Mouse (Mus musculus): ENCODE data around the gene Elmo1. TPM values are rescaled to one million over a fixed set of nuclear protein-coding genes. Genes with fewer than 3 reads are reported as not detected.

Elmo1 gene
- total and polyA plus RNA-seq, 3 experiments, result 5.2 to 7.6 TPM; not detected in 1

DNA sequence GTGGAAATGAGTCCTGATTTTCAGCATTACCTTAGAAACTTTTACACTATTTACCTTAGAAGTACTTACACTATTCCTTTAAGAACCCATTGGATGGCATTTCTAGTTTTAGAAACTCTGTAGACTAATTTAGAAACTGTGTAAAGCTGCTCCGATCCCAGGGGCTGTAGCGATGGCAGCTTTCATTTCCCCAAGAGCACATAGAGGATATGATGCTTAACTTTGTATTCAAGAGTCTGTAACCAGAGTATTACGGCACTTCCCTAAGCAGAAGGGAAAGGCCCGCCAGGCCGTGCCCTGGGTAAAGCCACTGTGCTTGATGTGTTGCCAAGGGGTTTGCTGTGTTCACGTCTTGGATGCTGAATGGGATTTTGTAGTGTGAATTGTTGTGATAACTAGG, 222.9 kb downstream of the Elmo1 start:
- Histone ChIP-seq H3K9ac (ENCODE audit: control insufficient read depth, low read depth, low read length, poor library complexity, severe bottlenecking) (no peak overlapping the region), H3K27me3 (ENCODE audit: control insufficient read depth in 1 of 2, insufficient read depth in 2 of 2, low read length in 2 of 2) (no peaks in the 10 kb centered on the region), H3K36me3 (ENCODE audit: control insufficient read depth in 1 of 2, insufficient read depth in 2 of 2, low read length in 2 of 2) (no peaks in the 10 kb centered on the region), H3K27ac (ENCODE audit: control insufficient read depth, low read depth, low read length) (no peak overlapping the region), H3K4me1 (ENCODE audit: control insufficient read depth in 1 of 2, insufficient read depth in 2 of 2, low read length in 2 of 2) (no peaks in the 10 kb centered on the region), H3K79me2 (ENCODE audit: control insufficient read depth, insufficient read depth, low read length, poor library complexity) (no peaks in the 10 kb centered on the region), H3K4me3 (ENCODE audit: control insufficient read depth in 1 of 2, insufficient read depth in 1 of 2, low read depth in 2 of 2, low read length in 2 of 2) (no peak overlapping the region), H3K9me3 (replicated peaks; ENCODE audit: insufficient read depth, low read length) (no peaks in the 10 kb centered on the region)
- DNase-seq (ENCODE audit: low read depth, low spot score), result no peak
- TF ChIP-seq POLR2A (IDR thresholded peaks at IDR 0.05; ENCODE audit: control insufficient read depth in 1 of 2, insufficient read depth in 1 of 2, low read depth in 1 of 2, low read length in 2 of 2, poor library complexity in 1 of 2) (no peak), USF2 (IDR thresholded peaks at IDR 0.05; ENCODE audit: borderline replicate concordance in 1 of 2, insufficient read depth in 1 of 2, low read depth in 1 of 2, low read length in 2 of 2) (no peak), HCFC1 (IDR thresholded peaks at IDR 0.05; ENCODE audit: low read depth, low read length) (no peak), RCOR1 (IDR thresholded peaks at IDR 0.05; ENCODE audit: low read depth, low read length) (no peak), POLR2AphosphoS5 (IDR thresholded peaks at IDR 0.05; ENCODE audit: borderline replicate concordance, low read depth, low read length) (no peak), CHD1 (IDR thresholded peaks at IDR 0.05; ENCODE audit: low read depth, low read length) (no peak), MYC (IDR thresholded peaks at IDR 0.05; ENCODE audit: low read depth, low read length) (no peak), ETS1 (IDR thresholded peaks at IDR 0.05; ENCODE audit: low read depth, low read length) (no peak), MAX (IDR thresholded peaks at IDR 0.05; ENCODE audit: low read length) (no peak), EP300 (IDR thresholded peaks at IDR 0.05; ENCODE audit: low read depth in 1 of 2, low read length in 2 of 2) (no peak), CTCF (IDR thresholded peaks at IDR 0.05 in 2 of 3, conservative IDR thresholded peaks at IDR 0.05 in 1 of 3; ENCODE audit: control insufficient read depth in 1 of 3, insufficient read depth in 1 of 3, low read depth in 2 of 3, low read length in 3 of 3, poor library complexity in 1 of 3, severe bottlenecking in 1 of 3) (no peak), BHLHE40 (IDR thresholded peaks at IDR 0.05; ENCODE audit: borderline replicate concordance, low read depth, low read length) (no peak), POLR2AphosphoS2 (IDR thresholded peaks at IDR 0.05; ENCODE audit: low read length) (no peak), UBTF (IDR thresholded peaks at IDR 0.05; ENCODE audit: borderline replicate concordance, insufficient read depth, low read depth, low read length) (no peak), NRF1 (IDR thresholded peaks at IDR 0.05; ENCODE audit: insufficient read depth, low read depth, low read length, poor library complexity, severe bottlenecking) (no peak), TCF12 (IDR thresholded peaks at IDR 0.05; ENCODE audit: low read depth, low read length) (no peak)

DNA sequence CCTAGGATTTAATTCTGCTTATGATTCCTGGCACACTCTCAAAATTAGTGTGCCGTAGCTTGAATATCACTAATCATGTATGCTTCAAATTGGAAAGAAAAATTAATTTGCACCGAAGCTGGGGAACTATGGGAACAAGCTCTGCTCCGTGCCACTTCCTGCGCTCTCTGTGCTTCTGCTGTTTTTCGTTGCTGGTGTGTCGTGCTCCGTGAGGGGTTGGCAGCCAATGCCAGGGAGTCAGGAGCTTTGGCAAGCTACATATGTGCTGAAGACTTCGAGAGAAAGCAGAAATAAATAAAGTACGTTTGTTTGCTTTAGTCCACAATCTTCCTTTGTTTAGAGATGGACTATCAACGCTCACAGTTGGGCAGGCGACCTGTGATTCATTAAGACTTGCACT, 225.7 kb downstream of the Elmo1 start:
- no peak for DNase-seq (ENCODE audit: low read depth, low spot score)
- Histone ChIP-seq H3K9me3 (replicated peaks; ENCODE audit: insufficient read depth, low read length) (no peaks in the 10 kb centered on the region), H3K36me3 (ENCODE audit: control insufficient read depth in 1 of 2, insufficient read depth in 2 of 2, low read length in 2 of 2) (no peaks in the 10 kb centered on the region), H3K4me1 (ENCODE audit: control insufficient read depth in 1 of 2, insufficient read depth in 2 of 2, low read length in 2 of 2) (no peaks in the 10 kb centered on the region), H3K79me2 (ENCODE audit: control insufficient read depth, insufficient read depth, low read length, poor library complexity) (no peaks in the 10 kb centered on the region), H3K4me3 (ENCODE audit: control insufficient read depth in 1 of 2, insufficient read depth in 1 of 2, low read depth in 2 of 2, low read length in 2 of 2) (no peak overlapping the region), H3K9ac (ENCODE audit: control insufficient read depth, low read depth, low read length, poor library complexity, severe bottlenecking) (no peak overlapping the region), H3K27ac (ENCODE audit: control insufficient read depth, low read depth, low read length) (no peak overlapping the region), H3K27me3 (ENCODE audit: control insufficient read depth in 1 of 2, insufficient read depth in 2 of 2, low read length in 2 of 2) (no peaks in the 10 kb centered on the region)
- no peak for TF ChIP-seq EP300 (IDR thresholded peaks at IDR 0.05; ENCODE audit: low read depth in 1 of 2, low read length in 2 of 2)
- no peak for TF ChIP-seq MAFK (IDR thresholded peaks at IDR 0.05; ENCODE audit: borderline replicate concordance, low read depth, low read length)
- TF ChIP-seq MYC (IDR thresholded peaks at IDR 0.05; ENCODE audit: low read depth, low read length), result no peak
- no peak for TF ChIP-seq ZNF384 (IDR thresholded peaks at IDR 0.05; ENCODE audit: low read depth, low read length)
- no peak for TF ChIP-seq JUND (IDR thresholded peaks at IDR 0.05; ENCODE audit: low read depth, low read length)
- no peak for TF ChIP-seq MYB (IDR thresholded peaks at IDR 0.05; ENCODE audit: low read depth, low read length)
- no peak for TF ChIP-seq E2F4 (IDR thresholded peaks at IDR 0.05; ENCODE audit: borderline replicate concordance, low read depth, low read length)
- no peak for TF ChIP-seq TCF12 (IDR thresholded peaks at IDR 0.05; ENCODE audit: low read depth, low read length)
- TF ChIP-seq HCFC1 (IDR thresholded peaks at IDR 0.05; ENCODE audit: low read depth, low read length), result no peak
- TF ChIP-seq CHD2 (IDR thresholded peaks at IDR 0.05; ENCODE audit: low read length), result no peak
- no peak for TF ChIP-seq GATA1 (IDR thresholded peaks at IDR 0.05; ENCODE audit: low read depth, low read length)
- no peak for TF ChIP-seq MAX (IDR thresholded peaks at IDR 0.05; ENCODE audit: low read length)
- no peak for TF ChIP-seq NRF1 (IDR thresholded peaks at IDR 0.05; ENCODE audit: insufficient read depth, low read depth, low read length, poor library complexity, severe bottlenecking)
- TF ChIP-seq NELFE (IDR thresholded peaks at IDR 0.05; ENCODE audit: low read depth, low read length), result no peak
- no peak for TF ChIP-seq ZMIZ1 (IDR thresholded peaks at IDR 0.05; ENCODE audit: low read depth, low read length)
- TF ChIP-seq USF2 (IDR thresholded peaks at IDR 0.05; ENCODE audit: borderline replicate concordance in 1 of 2, insufficient read depth in 1 of 2, low read depth in 1 of 2, low read length in 2 of 2), result no peak
